Mouse (Mus musculus): ENCODE data around the gene Prpf31.

Gene Prpf31

DNA sequence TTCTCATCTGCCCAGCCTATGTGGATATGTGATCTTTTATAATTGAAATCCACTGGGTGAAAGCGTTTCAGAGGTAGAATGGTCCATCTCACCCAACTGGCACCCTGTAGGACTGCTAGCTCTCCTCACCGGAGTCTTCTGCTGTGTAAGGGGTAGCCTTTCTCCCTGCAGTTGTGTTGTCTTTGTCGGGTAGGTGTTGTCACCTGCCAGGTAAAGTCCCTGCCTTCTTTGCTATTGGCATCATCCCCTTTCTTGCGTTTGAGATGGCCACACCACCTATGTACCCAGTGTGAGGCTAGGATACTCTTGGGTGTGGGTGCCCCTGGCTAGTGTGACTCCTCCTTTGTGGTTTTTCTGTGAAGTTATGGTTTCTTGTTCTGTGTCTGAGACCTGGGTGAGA lies 16.9 kb downstream of the Prpf31 start:
- CTCF ChIA-PET = interaction anchor here in 2 of 4 experiments (1.1 to 3.3 kb wide), 2 partner anchors 19 to 30 kb away, joined by 4 to 12 read pairs; partner anchors contain the start of genes Leng1 (in 1 of the 2), Ndufa3 (in 1 of the 2) and Oscar (in 1 of the 2)
- POLR2A ChIA-PET = interaction anchor here (0.6 to 30.5 kb wide), 38 partner anchors 6 to 1166 kb away, joined by 3 to 772 read pairs (median 19); partner anchors contain the start of genes Leng1 (in 3 of the 4), Mboat7 (in 3 of the 4), Prpf31 (in 3 of the 4) and Tfpt (in 3 of the 4)

DNA sequence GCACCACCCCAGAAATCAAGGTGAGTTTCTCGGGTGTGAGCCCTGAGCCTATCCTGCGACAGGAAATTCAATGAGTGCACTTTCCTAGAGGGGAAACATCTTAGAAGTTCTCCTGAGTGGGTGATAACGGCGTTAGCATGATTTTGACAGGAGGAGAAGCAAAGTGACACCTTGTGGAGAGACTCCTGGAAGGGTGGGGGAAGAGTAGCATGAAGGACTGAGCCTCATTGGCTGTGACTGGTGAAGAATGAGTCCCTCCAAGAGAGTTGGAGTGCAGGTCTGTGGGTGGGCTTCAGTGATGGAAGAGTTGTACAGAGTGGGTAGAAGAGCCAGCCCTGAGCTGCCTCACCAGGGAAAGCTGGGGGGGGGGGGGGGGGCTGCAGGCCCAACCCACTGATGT lies 27.2 kb downstream of the Prpf31 start:
- POLR2A ChIA-PET = interaction anchor here (0.8 to 23.7 kb wide), 14 partner anchors 8 to 1255 kb away, joined by 3 to 772 read pairs (median 46); partner anchors contain the start of genes Cnot3 (in 3 of the 4), Leng1 (in 3 of the 4), Mboat7 (in 2 of the 4) and Tsen34 (in 2 of the 4)
- CTCF ChIA-PET = interaction anchor here in 3 of 4 experiments (0.7 to 1.2 kb wide), 3 partner anchors 10 to 217 kb away, joined by 3 to 10 read pairs (median 3); no protein-coding TSS in a partner anchor

DNA sequence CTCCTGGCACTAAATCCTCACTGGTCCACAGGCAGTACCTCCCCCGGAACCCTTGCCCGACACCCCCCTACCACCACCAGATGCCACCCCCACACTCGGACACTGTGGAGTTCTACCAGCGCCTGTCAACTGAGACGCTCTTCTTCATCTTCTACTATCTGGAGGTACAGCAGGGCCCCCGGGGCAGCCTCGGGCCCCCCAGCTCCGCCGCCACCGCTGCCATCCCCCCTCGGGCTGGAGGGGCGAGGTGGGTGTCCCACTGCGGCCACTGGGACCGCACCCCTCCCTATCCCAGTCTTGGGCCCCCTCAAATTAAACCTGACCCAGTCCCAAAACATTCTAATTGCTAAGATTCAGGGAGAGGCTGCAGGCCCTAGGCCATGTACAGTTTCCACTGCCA lies 28.8 kb downstream of the Prpf31 start:
- ChIA-PET POLR2A (interaction anchor here (0.6 to 23.7 kb wide), 21 partner anchors 8 to 951 kb away, joined by 3 to 772 read pairs (median 6); partner anchors contain the start of genes Cnot3 (in 4 of the 4), Mboat7 (in 3 of the 4), Tsen34 (in 3 of the 4) and Leng1 (in 2 of the 4)), CTCF (interaction anchor here in 3 of 4 experiments (0.7 to 1.5 kb wide), 4 partner anchors 8 to 18 kb away, joined by 3 read pairs; partner anchors contain the start of gene Cnot3 (in 1 of the 3))

DNA sequence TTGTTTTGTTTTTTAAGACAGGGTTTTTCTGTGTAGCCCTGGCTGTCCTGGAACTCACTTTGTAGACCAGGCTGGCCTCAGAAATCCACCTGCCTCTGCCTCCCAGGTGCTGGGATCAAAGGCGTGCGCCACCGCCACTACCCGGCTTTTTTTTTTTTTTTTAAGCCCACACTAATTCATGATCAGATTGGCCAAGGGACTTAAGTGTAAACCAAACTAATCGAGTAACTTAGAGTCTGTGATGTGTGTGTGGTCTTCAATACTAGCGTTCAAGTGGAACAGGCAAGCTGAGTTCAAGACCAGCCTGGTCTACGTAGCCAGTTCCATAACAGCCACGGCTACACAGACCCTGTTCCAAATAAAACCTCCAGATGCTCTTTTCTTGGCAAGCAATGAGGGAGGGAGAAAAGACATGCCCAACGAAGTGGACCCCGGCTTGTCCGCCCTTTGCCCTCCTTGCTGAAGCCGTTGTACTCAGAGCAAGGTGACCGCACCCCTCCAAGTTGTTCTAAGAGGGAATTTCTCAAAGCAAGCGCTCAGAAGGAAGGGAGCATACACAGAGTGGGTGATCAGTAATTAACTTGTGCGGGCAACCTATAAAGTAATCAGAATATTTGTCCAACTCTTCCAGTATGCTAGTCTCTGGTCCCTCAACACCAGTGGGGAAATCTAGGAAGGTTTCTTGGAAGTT lies 34.9 kb downstream of the Prpf31 start:
- ChIA-PET POLR2A (interaction anchor here (0.5 to 9.5 kb wide), 77 partner anchors 9 to 1202 kb away, joined by 3 to 161 read pairs (median 5); partner anchors contain the start of genes Cnot3 (in 4 of the 4), Mboat7 (in 4 of the 4), Tsen34 (in 4 of the 4) and Ndufa3 (in 3 of the 4)), CTCF (interaction anchor here in 2 of 4 experiments (0.6 to 2.5 kb wide), 10 partner anchors 10 to 862 kb away, joined by 3 to 11 read pairs (median 4); partner anchors contain the start of genes Cdc42ep5 (in 1 of the 2) and Cnot3 (in 1 of the 2))

DNA sequence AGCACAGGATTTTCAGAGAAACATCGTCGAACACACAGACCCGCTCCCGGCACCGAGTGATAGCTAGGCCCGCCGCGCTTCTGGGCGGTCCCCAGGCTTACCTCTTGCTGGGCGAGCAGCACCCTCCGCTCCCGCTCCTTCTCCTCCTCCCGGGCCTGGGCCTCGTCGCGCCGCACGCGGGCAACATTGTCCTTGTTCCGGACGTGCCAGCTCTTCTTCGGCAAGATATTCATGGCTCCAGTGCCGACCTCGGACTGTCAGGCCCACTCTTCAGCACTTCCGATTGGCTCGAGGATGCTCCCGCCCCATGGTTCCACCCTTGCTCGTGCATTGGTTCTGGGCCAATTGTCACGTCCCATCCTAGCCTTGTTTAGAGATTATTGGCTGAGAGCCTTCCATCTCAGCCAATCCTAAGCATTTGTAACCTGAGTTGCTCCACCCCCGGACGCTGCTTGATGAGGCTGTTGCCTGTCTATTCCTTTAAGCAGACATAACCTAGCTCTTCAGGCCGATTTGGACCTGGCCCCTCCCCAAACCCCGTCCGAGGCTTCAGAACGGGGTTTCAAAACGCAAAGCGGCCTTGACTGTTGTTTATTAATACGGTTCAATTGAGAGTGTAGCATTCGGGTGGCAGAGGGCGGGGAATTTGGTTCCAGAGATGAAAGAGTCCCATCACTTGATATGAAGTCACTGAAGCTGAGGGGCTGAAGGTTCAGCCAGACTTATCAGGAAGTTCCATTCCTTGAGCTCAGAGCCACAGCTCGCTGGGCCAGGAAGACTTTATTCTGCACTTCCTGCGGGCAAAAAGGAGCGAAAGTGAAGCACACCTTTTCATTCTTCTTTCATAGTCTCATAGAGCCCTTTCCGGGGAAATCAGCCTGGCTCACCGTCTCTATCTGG lies 35.7 kb downstream of the Prpf31 start, which contains the start of gene Leng1:
Gene Leng1, minus strand, starts transcription at position 626 of the 900 bp plus-strand sequence.
- POLR2A ChIA-PET = interaction anchor here (0.5 to 9.5 kb wide), 86 partner anchors 9 to 1348 kb away, joined by 3 to 161 read pairs (median 5); partner anchors contain the start of genes Cnot3 (in 4 of the 4), Mboat7 (in 4 of the 4), Tsen34 (in 4 of the 4) and Ndufa3 (in 3 of the 4)
- CTCF ChIA-PET = interaction anchor here (0.6 to 2.5 kb wide), 14 partner anchors 7 to 861 kb away, joined by 3 to 11 read pairs (median 4); partner anchors contain the start of genes Cdc42ep5 (in 1 of the 4), Cnot3 (in 1 of the 4) and Ndufa3 (in 1 of the 4)

DNA sequence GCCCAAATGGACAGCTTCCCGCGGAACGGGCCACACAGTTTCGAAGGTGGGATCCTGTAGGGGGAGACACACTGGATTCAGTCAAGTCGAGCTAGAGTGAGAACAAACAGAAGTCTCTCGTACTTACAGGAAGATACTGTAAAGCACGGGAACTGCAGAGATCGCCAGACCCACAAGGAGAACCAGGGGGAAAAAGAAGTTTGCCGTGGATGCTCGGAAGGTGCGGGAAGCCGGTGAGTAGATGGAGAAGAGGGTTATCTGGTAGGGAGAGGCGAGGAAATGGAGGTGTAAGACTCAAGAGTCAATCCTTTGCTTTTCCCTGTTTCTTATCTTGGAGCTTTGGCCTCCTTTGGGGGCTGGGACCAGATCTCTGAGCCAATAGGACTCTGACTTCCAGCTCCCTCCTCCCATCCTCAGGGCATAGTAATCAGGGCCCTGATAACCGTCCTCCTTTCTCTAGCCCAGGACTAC lies 37.2 kb downstream of the Prpf31 start:
- CTCF ChIA-PET = interaction anchor here (0.5 to 2.5 kb wide), 15 partner anchors 8 to 1493 kb away, joined by 3 to 11 read pairs (median 4); partner anchors contain the start of genes Mboat7 (in 1 of the 4), Ndufa3 (in 1 of the 4), Tnni3 (in 1 of the 4) and Tsen34 (in 1 of the 4)
- POLR2A ChIA-PET = interaction anchor here (0.6 to 9.5 kb wide), 45 partner anchors 8 to 1346 kb away, joined by 3 to 161 read pairs (median 6); partner anchors contain the start of genes Cnot3 (in 3 of the 4), Mboat7 (in 3 of the 4), Tsen34 (in 3 of the 4) and Ndufa3 (in 2 of the 4)

DNA sequence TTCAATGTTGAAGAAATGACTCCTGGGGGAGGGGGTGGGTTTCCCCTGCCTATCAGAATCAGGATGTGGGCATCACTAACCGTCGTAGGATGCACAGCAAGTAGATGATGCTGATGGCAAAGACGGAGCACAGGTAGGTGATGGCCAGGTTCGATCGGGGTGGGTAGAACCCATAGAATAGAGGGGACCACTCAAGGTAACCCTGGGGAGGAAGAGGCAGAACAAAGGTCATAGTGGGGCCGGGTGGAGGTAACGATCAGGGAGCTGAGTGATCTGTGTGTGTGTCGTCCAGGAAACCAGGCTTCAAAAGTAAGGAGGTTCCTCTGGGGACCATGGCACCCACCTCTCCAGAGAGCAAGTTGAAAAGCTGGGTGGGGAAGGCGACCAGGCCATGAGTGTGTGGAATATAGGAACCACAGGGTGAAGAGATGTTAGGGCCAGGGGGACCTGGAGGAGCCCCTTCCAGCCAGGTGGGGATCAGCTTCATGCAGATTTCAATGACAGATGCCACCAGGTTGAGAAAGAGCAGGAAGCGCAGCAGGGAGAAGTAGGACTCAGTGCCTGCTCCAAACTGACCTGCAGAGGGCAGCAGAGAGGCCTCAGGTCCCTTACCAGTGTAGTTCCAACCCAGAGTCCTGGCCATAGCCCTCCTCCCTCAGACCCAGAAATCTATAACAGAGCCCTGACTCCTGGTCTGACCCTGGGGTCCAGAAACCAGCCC lies 44.9 kb downstream of the Prpf31 start:
- POLR2A ChIA-PET = interaction anchor here (0.6 to 11.1 kb wide), 18 partner anchors 8 to 327 kb away, joined by 3 to 172 read pairs (median 5); partner anchors contain the start of genes Leng1 (in 4 of the 4), Tsen34 (in 3 of the 4), Mboat7 (in 2 of the 4) and Cnot3 (in 1 of the 4)
- CTCF ChIA-PET = interaction anchor here (0.6 to 2.0 kb wide), 11 partner anchors 9 to 796 kb away, joined by 3 to 11 read pairs (median 5); partner anchors contain the start of genes Mboat7 (in 3 of the 4), Tsen34 (in 3 of the 4) and Leng1 (in 2 of the 4)

DNA sequence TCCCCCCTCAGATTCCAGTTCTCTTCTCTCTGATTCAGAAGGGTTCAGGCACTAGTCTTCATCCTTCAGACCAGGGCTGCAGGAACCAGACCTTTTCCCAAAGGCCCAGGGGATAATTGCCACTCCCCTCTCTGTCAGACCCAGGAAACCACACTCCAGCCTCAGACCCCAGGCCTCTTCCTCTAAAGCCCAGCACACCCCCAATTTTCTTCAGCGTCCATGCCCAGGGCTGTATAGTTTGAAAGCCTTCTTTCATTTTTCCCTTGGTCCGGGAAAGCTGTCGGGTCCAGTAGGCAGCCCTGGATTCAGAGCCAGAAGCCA lies 45.4 kb downstream of the Prpf31 start:
- ChIA-PET CTCF (interaction anchor here in 3 of 4 experiments (0.6 to 2.0 kb wide), 10 partner anchors 8 to 852 kb away, joined by 3 to 11 read pairs (median 4); partner anchors contain the start of genes Mboat7 (in 2 of the 3) and Tsen34 (in 2 of the 3)), POLR2A (interaction anchor here (0.6 to 11.1 kb wide), 20 partner anchors 9 to 1138 kb away, joined by 3 to 172 read pairs (median 5); partner anchors contain the start of genes Leng1 (in 3 of the 4), Tsen34 (in 3 of the 4), Mboat7 (in 2 of the 4) and Cnot3 (in 1 of the 4))

DNA sequence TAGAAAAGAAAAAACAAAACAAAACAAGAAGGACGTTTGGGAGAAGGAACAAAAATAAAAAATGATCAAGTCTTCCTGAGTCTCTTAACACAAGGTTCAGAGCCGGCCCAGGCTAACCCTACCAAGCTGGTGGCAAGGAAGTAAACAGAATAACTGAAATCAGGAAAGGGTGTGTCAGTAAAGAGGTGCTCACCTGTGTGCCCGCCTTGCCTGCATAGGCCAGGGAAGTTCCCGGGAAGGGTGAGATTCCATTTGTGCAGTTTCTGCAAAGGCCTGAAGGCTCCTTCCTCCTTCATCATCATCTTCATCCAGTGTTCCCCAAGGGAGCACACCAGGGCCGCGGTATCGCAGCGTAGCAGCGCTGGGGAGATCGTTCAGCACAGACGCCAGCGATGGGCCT lies 46.6 kb downstream of the Prpf31 start:
- POLR2A ChIA-PET = interaction anchor here in 3 of 4 experiments (1.2 to 11.1 kb wide), 14 partner anchors 10 to 59 kb away, joined by 3 to 172 read pairs (median 13); partner anchors contain the start of genes Cnot3 (in 3 of the 3), Leng1 (in 2 of the 3), Mboat7 (in 2 of the 3) and Tsen34 (in 2 of the 3)
- CTCF ChIA-PET = interaction anchor here in 3 of 4 experiments (0.5 to 1.5 kb wide), 5 partner anchors 10 to 795 kb away, joined by 3 to 4 read pairs (median 3); partner anchors contain the start of gene Cnot3 (in 1 of the 3)

DNA sequence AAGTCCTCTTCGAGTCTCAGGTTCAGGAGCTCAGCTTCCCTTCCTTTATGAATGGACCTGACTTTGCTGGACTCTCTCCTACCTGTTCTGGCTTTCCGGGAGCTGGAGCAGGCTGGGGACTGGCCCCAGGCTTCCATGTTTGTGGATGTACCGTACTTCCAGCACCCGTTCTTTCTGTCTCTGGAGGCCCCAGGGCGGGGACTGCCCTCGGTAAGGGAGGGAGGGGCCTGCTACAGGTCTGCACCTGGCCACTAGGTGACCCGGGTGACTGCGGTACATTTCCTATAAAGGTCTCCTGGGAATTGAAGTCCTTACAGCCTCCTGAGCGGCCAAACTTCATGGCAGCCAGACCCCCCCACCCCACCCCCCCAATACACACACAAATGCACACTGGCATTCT lies 47.6 kb downstream of the Prpf31 start, which contains the start of gene Tmc4:
Gene Tmc4, minus strand, starts transcription at position 212 of the 400 bp plus-strand sequence.
- ChIA-PET CTCF (interaction anchor here in 2 of 4 experiments (0.9 to 1.5 kb wide), 5 partner anchors 13 to 750 kb away, joined by 3 to 7 read pairs (median 3); partner anchors contain the start of genes Cnot3 (in 1 of the 2) and Tsen34 (in 1 of the 2)), POLR2A (interaction anchor here (0.6 to 11.1 kb wide), 20 partner anchors 11 to 203 kb away, joined by 3 to 172 read pairs (median 4); partner anchors contain the start of genes Cnot3 (in 3 of the 4), Leng1 (in 3 of the 4), Mboat7 (in 3 of the 4) and Tsen34 (in 3 of the 4))

DNA sequence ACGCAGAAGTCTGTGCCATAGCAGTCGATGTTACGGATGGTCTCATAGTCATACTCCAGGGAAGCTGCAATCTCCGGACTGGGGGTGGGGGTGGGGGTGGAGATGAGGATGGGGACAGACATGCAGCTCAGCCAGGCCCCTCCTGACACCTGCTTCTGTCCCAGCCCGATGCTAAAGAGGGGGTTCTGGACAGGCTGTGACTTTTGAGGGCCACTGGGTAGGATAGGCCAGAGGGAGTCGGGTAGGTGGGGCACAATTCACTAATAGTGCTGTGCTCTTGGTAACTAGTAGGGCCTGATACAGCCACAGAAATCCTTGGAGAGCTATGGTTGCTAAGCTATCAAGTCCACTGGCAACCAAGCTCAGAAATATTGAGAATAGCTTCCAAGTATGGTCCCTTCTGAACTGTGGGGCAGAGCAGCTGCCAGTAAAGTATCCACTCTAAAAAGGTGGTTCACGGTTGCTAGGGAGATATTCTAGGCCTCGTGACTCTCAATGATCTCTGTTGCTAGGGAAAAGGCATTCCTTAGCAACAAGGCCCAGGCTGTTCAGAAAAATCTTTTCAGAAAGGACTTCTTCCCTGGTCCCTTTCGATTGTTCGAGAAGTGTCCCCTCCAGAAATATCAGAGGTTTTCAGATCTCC lies 54.2 kb downstream of the Prpf31 start:
- ChIA-PET CTCF (interaction anchor here in 2 of 4 experiments (1.0 to 1.1 kb wide), 2 partner anchors 9 to 12 kb away, joined by 3 read pairs; no protein-coding TSS in a partner anchor), POLR2A (interaction anchor here (0.6 to 18.6 kb wide), 20 partner anchors 9 to 787 kb away, joined by 3 to 650 read pairs (median 6); partner anchors contain the start of genes Mboat7 (in 4 of the 4), Tsen34 (in 3 of the 4), Leng1 (in 2 of the 4) and Cnot3 (in 1 of the 4))

DNA sequence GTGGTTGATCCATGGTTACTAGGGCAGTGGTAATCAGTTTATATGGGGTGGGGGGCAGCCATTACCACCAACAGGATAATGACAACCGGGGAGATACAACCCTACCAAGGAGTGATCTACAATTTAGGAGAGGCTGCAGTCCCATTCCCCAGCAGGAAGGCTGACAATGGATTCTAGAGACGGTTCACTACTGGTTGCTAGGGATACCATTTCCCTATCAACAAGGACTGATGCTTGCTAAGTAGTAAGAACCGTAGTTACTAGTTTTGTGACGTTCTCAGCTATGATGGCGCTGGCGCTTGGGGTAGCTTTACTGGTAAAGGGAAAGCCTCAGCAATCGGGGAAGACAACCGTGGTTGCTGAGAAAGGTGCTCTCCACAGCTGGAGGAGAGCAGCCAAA lies 54.9 kb downstream of the Prpf31 start:
- POLR2A ChIA-PET = interaction anchor here (0.6 to 18.6 kb wide), 17 partner anchors 8 to 786 kb away, joined by 3 to 650 read pairs (median 6); partner anchors contain the start of genes Mboat7 (in 3 of the 4), Tsen34 (in 3 of the 4), Cnot3 (in 1 of the 4) and Leng1 (in 1 of the 4)
- CTCF ChIA-PET = interaction anchor here in 1 of 4 experiments (1.1 kb wide), 1 partner anchor 13 kb away, joined by 3 read pairs; no protein-coding TSS in a partner anchor

DNA sequence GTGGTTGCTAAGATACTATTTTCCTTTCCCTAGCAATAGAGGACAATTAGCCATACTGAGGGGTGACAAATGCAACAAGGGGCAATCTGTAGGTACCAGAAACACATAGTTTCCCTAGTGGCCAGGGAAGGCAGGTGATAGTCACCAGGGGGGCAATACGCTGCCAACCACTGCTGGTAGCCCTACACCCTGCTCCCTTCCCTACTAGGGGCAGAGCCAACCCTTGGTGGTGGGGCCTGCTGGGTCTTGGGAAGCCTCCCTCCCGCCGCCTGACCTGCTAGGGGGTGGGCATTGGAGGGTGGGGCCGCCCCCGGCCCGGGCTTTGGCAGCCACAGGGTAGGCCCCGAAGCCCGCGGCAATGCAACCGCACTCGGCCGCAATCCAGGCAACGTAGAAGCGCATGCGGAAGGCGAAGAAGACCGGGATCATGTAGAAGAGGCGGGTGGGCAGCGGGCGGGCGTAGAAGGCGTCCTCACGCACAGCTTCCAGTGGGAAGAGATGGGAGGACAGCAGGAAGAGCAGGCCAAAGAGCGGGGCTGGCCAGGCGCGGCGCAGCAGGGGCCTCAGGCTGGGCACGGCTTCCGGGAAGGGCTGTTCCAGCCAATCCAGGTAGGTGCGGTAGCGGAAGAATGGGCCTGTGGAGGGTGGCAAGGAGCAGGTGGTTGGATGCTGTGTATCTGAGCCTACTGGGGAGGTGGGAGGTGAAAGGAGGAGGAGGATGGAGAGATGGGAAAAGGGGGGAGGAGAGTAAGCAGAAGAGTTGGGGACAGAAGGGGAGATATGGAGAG lies 55.8 kb downstream of the Prpf31 start:
- ChIA-PET CTCF (interaction anchor here in 1 of 4 experiments (1.0 kb wide), 1 partner anchor 10 kb away, joined by 3 read pairs; no protein-coding TSS in a partner anchor), POLR2A (interaction anchor here (0.6 to 18.6 kb wide), 22 partner anchors 7 to 69 kb away, joined by 3 to 650 read pairs (median 4); partner anchors contain the start of genes Mboat7 (in 3 of the 4), Tsen34 (in 3 of the 4), Cnot3 (in 2 of the 4) and Leng1 (in 1 of the 4))
